Mouse (Mus musculus): ENCODE measurements at regions not wholly inside any gene's neighbourhood (a gene's known extent, or its start where the extent isn't known, plus 50 kb on each side); places are given as distances from the start of the nearest gene placed in this dataset.

GRCm38 (mm10) chr1:13042326-13042725 lies 1628.4 kb downstream of the A830018L16Rik start:
- in situ Hi-C loops (cut with MboI; ENCODE audit: unreplicated experiment in 2 of 2) = loop anchor here in 1 of 2 experiments (10.0 kb wide), 1 partner anchor 742 kb away; no protein-coding TSS in a partner anchor

GRCm38 (mm10) chr1:13050140-13050775 lies 1636.4 kb downstream of the A830018L16Rik start:
- in situ Hi-C loops (cut with MboI; ENCODE audit: unreplicated experiment in 2 of 2) = loop anchor here (10.0 to 25.0 kb wide), 6 partner anchors 475 to 1812 kb away; no protein-coding TSS in a partner anchor

DNA sequence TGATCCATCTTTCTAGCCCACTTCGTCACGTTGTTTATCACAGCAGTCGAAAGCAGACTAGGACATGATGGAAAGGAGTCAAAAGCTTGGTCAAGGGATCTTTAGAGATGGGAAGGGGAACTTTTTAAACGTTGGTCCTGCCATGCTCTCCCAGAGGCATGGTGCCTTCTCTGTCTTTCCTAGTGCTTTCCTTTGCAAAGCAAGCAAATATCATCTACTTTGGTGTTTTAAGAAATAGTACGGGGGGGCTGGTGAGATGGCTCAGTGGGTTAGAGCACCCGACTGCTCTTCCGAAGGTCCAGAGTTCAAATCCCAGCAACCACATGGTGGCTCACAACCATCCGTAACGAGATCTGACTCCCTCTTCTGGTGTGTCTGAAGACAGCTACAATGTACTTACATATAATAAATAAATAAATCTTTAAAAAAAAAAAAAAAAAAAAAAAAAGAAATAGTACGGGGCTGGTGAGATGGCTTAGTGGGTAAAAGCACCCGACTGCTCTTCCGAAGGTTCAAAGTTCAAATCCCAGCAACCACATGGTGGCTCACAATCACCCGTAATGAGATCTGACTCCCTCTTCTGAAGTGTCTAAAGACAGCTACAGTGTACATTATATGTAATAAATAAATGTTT lies 1637.6 kb downstream of the A830018L16Rik start:
- in situ Hi-C loops (cut with MboI; ENCODE audit: unreplicated experiment in 2 of 2) = loop anchor here (10.0 to 25.0 kb wide), 6 partner anchors 473 to 1811 kb away; no protein-coding TSS in a partner anchor

- in situ Hi-C loops (cut with MboI; ENCODE audit: unreplicated experiment in 2 of 2) = loop anchor here (10.0 to 25.0 kb wide), 6 partner anchors 473 to 1810 kb away; no protein-coding TSS in a partner anchor
Observed at GRCm38 (mm10) chr1:13052067-13052460, 1638.2 kb downstream of the A830018L16Rik start.

DNA sequence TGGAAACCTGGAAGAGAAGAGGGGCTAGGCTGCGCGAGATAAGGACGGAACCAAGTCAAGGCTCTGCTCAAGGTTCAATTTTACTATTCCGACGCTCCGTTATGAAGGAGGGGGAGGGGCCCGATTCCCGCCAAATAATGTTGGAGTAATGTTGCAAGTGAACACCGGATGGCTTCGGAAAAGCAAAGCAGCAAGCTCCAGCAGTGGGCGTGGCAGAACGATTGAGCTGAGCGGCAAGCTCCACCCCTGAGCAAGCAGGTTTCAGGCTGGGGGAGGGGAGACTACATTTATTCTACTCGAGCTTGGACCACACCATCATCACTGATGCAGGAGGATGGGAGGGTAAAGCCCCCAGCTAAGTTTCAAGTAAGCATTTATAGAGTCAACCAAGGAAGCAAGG lies 1643.8 kb downstream of the A830018L16Rik start:
- in situ Hi-C loops (cut with MboI; ENCODE audit: unreplicated experiment in 2 of 2) = loop anchor here (10.0 to 25.0 kb wide), 6 partner anchors 467 to 1805 kb away; no protein-coding TSS in a partner anchor

- in situ Hi-C loops (cut with MboI; ENCODE audit: unreplicated experiment in 2 of 2) = loop anchor here (10.0 to 25.0 kb wide), 6 partner anchors 465 to 1803 kb away; no protein-coding TSS in a partner anchor
Observed at GRCm38 (mm10) chr1:13059616-13060320, 1645.9 kb downstream of the A830018L16Rik start.
